Mouse (Mus musculus) ES-Bruce4 (cell line): Measurements from ENCODE around the gene Aox1.

Experiments used
- CTCF ChIP-seq: IDR thresholded peaks from one replicate; pipeline ENCODE4 v1.8.1; 2011; ENCODE audit warnings: low read depth, low read length
- EP300 ChIP-seq: IDR thresholded peaks from 2 replicates; pipeline ENCODE4 v1.6.1; 2011; ENCODE audit warnings: low read depth, low read length; ENCODE audit not compliant: insufficient read depth
- POLR2A ChIP-seq: IDR thresholded peaks from one replicate; pipeline ENCODE4 v1.8.1; 2011; ENCODE audit warnings: low read length; ENCODE audit not compliant: insufficient read depth

- TF ChIP-seq CTCF (no peak), EP300 (no peak), POLR2A (no peak)
Measured at GRCm38 (mm10) chr1:58049126-58049525, 19.4 kb downstream of the Aox1 start.
